Mouse (Mus musculus) spleen, adult 18-20 months (tissue): ENCODE measurements around the gene Rasgrf2.
"Not testable (repeated sequence)": the region's sequence is repeated elsewhere in the genome, so short reads cannot be mapped to it uniquely, and the experiment has no call there.

Experiments
- DNase-seq, 2 experiments: peaks; one replicate each; pipeline ENCODE4 v3.0.0; 2022; ENCODE audit warnings: mixed read lengths in 2 of 2

Rasgrf2 gene

GRCm38 (mm10) chr13:92131384-92132150 lies at the start of gene Rasgrf2:
Rasgrf2 (minus strand) TSS chr13:92131656.
- peak; percentile 1 to 4 for DNase-seq

GRCm38 (mm10) chr13:92172686-92173085 lies 41.2 kb upstream of the Rasgrf2 start:
- DNase-seq: not testable (repeated sequence)

- DNase-seq: no peak
Measured at GRCm38 (mm10) chr13:92150551-92150950, 19.1 kb upstream of the Rasgrf2 start.

- no peak for DNase-seq
Measured at GRCm38 (mm10) chr13:92148858-92149257, 17.4 kb upstream of the Rasgrf2 start.

GRCm38 (mm10) chr13:92134792-92135191 lies 3.3 kb upstream of the Rasgrf2 start:
- DNase-seq: no peak

- no peak for DNase-seq
Measured at GRCm38 (mm10) chr13:92132599-92132998, 1.1 kb upstream of the Rasgrf2 start.

- no peak for DNase-seq
Measured at GRCm38 (mm10) chr13:92130994-92131383, 467 bp downstream of the Rasgrf2 start.

- no peak for DNase-seq
Measured at GRCm38 (mm10) chr13:92129877-92130276, 1.6 kb downstream of the Rasgrf2 start.

- DNase-seq: no peak
Measured at GRCm38 (mm10) chr13:92125902-92126301, 5.6 kb downstream of the Rasgrf2 start.

- DNase-seq: no peak
Measured at GRCm38 (mm10) chr13:92119623-92120022, 11.8 kb downstream of the Rasgrf2 start.

- DNase-seq: no peak
Measured at GRCm38 (mm10) chr13:92114076-92114475, 17.4 kb downstream of the Rasgrf2 start.

GRCm38 (mm10) chr13:92108237-92108636 lies 23.2 kb downstream of the Rasgrf2 start:
- DNase-seq: no peak

- no peak for DNase-seq
Measured at GRCm38 (mm10) chr13:92104259-92104658, 27.2 kb downstream of the Rasgrf2 start.

- DNase-seq: no peak
Measured at GRCm38 (mm10) chr13:92098484-92098883, 33.0 kb downstream of the Rasgrf2 start.

GRCm38 (mm10) chr13:92095131-92096090 lies 36.0 kb downstream of the Rasgrf2 start:
- no peak for DNase-seq

GRCm38 (mm10) chr13:92093712-92094290 lies 37.7 kb downstream of the Rasgrf2 start:
- DNase-seq: no peak

GRCm38 (mm10) chr13:92073111-92073510 lies 58.3 kb downstream of the Rasgrf2 start:
- no peak for DNase-seq

- DNase-seq: no peak
Measured at GRCm38 (mm10) chr13:92068651-92069050, 62.8 kb downstream of the Rasgrf2 start.

GRCm38 (mm10) chr13:92067831-92068230 lies 63.6 kb downstream of the Rasgrf2 start:
- no peak for DNase-seq

GRCm38 (mm10) chr13:92053748-92054147 lies 77.7 kb downstream of the Rasgrf2 start:
- no peak for DNase-seq

- no peak for DNase-seq
Measured at GRCm38 (mm10) chr13:92053001-92053400, 78.5 kb downstream of the Rasgrf2 start.

- no peak for DNase-seq
Measured at GRCm38 (mm10) chr13:92051216-92051615, 80.2 kb downstream of the Rasgrf2 start.
